In the genomic region with DNA sequence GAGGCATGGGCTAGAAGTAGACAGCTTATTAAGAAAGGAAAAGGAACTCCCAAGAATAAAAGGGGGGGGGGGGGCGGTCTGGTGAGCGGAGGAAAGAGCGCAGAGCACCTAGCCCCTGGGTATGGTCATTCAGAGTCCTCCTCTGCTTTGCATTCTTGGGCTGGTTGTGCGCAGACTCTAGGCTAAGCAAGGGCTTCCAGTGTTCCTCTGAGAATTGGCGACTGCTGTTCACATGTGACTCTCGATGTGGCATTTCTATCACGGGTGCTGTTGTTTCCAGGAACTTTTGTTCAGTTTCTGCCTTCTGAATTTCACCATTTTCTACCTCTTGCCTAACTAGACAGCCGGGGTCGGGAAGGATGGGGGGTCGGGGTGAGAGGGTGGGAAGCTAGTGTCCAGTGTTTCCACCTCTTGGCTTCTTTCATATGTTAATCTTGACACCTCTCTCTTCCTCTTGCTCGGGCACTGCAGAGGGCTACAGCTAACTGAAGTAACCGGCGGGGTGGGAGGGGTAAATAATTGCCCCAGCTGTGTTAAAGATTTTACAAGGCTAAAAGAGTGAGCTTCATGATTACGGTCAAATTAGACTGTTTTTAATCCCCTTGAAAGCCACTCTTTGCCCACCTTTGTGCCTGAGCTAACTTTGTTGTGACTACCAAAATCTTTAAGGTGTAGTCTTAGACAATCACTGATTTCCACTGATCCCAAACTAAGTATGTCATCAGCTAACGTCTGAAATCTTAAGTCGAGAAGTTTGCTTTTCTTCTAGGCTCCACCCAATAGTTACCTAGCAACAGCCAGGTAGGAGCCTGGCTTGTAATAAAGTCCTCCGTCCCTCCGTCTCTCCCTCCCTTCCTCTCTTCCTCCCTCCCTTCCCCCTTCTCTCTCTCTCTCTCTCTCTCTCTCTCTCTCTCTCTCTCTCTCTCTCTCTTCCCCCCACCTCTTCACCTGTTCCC, we compare ENCODE assay signal across 11 mouse cellular contexts.
DNase-seq lines count a peak whose midpoint lies in the region; ATAC-seq and TF ChIP-seq lines count a peak whose summit lies in the region.
"Had no signal": no experiment of that assay in that cellular context is flagged by ENCODE, and none has a peak within 500 bp of the region (broad histone marks: within the 10 kb centered on the region; RNA-seq: fewer than 3 reads in every experiment).

No protein-coding gene starts in this region.

- 0 out of 2 replicates have a peak overlapping the region, but pooled peaks have one; percentile 0 for H3K4me3 ChIP-seq in lung, embryonic 15.5 days
- no peak overlapping the region for H3K4me3 ChIP-seq in forebrain, embryonic 14.5 days (ENCODE audit: low read depth, low read length)
- peak overlapping the region; percentile 4; the same call in 1 of the 2 replicates for H3K4me3 ChIP-seq in limb, embryonic 14.5 days (replicated peaks; ENCODE audit: low read length)
- peak overlapping the region; percentile 5; the same call in 1 of the 2 replicates for H3K4me3 ChIP-seq in stomach, embryonic 16.5 days (replicated peaks; ENCODE audit: low read length)

- H3K9ac ChIP-seq in lung, embryonic 15.5 days = no peak overlapping the region
- no peak overlapping the region for H3K9ac ChIP-seq in forebrain, embryonic 14.5 days (ENCODE audit: low read length)
- H3K9ac ChIP-seq in limb, embryonic 14.5 days (ENCODE audit: low read depth, low read length, severe bottlenecking) = no peak overlapping the region
- no peak overlapping the region for H3K9ac ChIP-seq in stomach, embryonic 16.5 days (ENCODE audit: low read length)

- ATAC-seq in lung, embryonic 15.5 days (ENCODE audit: borderline replicate concordance, extremely low read depth, low FRiP score, low TSS enrichment) = no peak
- ATAC-seq in forebrain, embryonic 14.5 days = peak; percentile 66
- ATAC-seq in limb, embryonic 14.5 days (ENCODE audit: low FRiP score, low read depth) = no peak
- ATAC-seq in stomach, embryonic 16.5 days (ENCODE audit: insufficient read depth, low FRiP score) = no peak
- ATAC-seq: Patski had no signal

- TF ChIP-seq POLR2A in limb, embryonic 14.5 days (IDR thresholded peaks at IDR 0.05; ENCODE audit: borderline replicate concordance, extremely low read depth, insufficient read depth, insufficient read length) = no peak

- H3K4me1 ChIP-seq in lung, embryonic 15.5 days = no peaks in the 10 kb centered on the region
- H3K4me1 ChIP-seq in forebrain, embryonic 14.5 days (ENCODE audit: control insufficient read depth, insufficient read depth, low read length) = peaks cover 17% of the 10 kb centered on the region
- H3K4me1 ChIP-seq in limb, embryonic 14.5 days (ENCODE audit: control insufficient read depth, insufficient read depth, low read length) = 0 out of 2 replicates have a peak, but pooled peaks cover 4% of the 10 kb centered on the region
- 0 out of 2 replicates have a peak, but pooled peaks cover 2% of the 10 kb centered on the region for H3K4me1 ChIP-seq in stomach, embryonic 16.5 days (ENCODE audit: control insufficient read depth, insufficient read depth, low read length)

- peak overlapping the region; percentile 30 for H3K4me2 ChIP-seq in lung, embryonic 15.5 days
- peak overlapping the region; percentile 34 for H3K4me2 ChIP-seq in forebrain, embryonic 14.5 days (ENCODE audit: low read length)
- H3K4me2 ChIP-seq in limb, embryonic 14.5 days (replicated peaks; ENCODE audit: low read depth, low read length, severe bottlenecking) = peak overlapping the region; percentile 28
- H3K4me2 ChIP-seq in stomach, embryonic 16.5 days (ENCODE audit: low read depth, low read length) = peak overlapping the region; percentile 26; the same call in 1 of the 2 replicates

- WGBS in lung, embryonic 15.5 days = 8% methylated on average over 17 of the region's 18 CpGs
- 2% methylated on average over 15 of the region's 18 CpGs for WGBS in forebrain, embryonic 14.5 days
- 9% methylated on average over 16 of the region's 18 CpGs for WGBS in limb, embryonic 14.5 days
- 11% methylated on average over 18 of the region's 18 CpGs for WGBS in stomach, embryonic 16.5 days

- H3K9me3 ChIP-seq in lung, embryonic 15.5 days = no peaks in the 10 kb centered on the region
- H3K9me3 ChIP-seq in forebrain, embryonic 14.5 days (replicated peaks; ENCODE audit: control insufficient read depth, low read length) = no peaks in the 10 kb centered on the region
- H3K9me3 ChIP-seq in limb, embryonic 14.5 days (ENCODE audit: control insufficient read depth, low read length) = no peaks in the 10 kb centered on the region
- H3K9me3 ChIP-seq in stomach, embryonic 16.5 days (replicated peaks; ENCODE audit: control insufficient read depth, low read length) = no peaks in the 10 kb centered on the region

- H3K36me3 ChIP-seq in lung, embryonic 15.5 days = no peaks in the 10 kb centered on the region
- H3K36me3 ChIP-seq in forebrain, embryonic 14.5 days (ENCODE audit: control insufficient read depth, insufficient read depth, low read length) = no peaks in the 10 kb centered on the region
- no peaks in the 10 kb centered on the region for H3K36me3 ChIP-seq in limb, embryonic 14.5 days (ENCODE audit: control insufficient read depth, insufficient read depth, low read length)
- H3K36me3 ChIP-seq in stomach, embryonic 16.5 days (ENCODE audit: control insufficient read depth, insufficient read depth, low read length) = no peaks in the 10 kb centered on the region

- no peak overlapping the region for H3K27ac ChIP-seq in lung, embryonic 15.5 days
- H3K27ac ChIP-seq in forebrain, embryonic 14.5 days (ENCODE audit: low read depth, low read length) = no peak overlapping the region
- H3K27ac ChIP-seq in limb, embryonic 14.5 days (replicated peaks; ENCODE audit: low read depth, low read length) = no peak overlapping the region
- no peak overlapping the region for H3K27ac ChIP-seq in stomach, embryonic 16.5 days (ENCODE audit: low read length)

- H3K27me3 ChIP-seq in lung, embryonic 15.5 days = peaks cover 6% of the 10 kb centered on the region; the same call in 1 of the 2 replicates
- no peaks in the 10 kb centered on the region for H3K27me3 ChIP-seq in forebrain, embryonic 14.5 days (replicated peaks; ENCODE audit: control insufficient read depth, insufficient read depth, low read length)
- no peaks in the 10 kb centered on the region for H3K27me3 ChIP-seq in limb, embryonic 14.5 days (ENCODE audit: control insufficient read depth, insufficient read depth, low read length)
- H3K27me3 ChIP-seq in stomach, embryonic 16.5 days (ENCODE audit: control insufficient read depth, insufficient read depth, low read length) = no peaks in the 10 kb centered on the region
- H3K27me3 ChIP-seq: Patski had no signal

- DNase-seq in lung, postnatal 36 days = no peak
- peak; percentile 56 for DNase-seq in forebrain, embryonic 14.5 days (ENCODE audit: low spot score)
- no peak for DNase-seq in limb, embryonic 14.5 days (ENCODE audit: low spot score)
- no peak for DNase-seq in Muller cell, postnatal 12 days (ENCODE audit: inconsistent ontology term)
- no peak for DNase-seq in cerebellum, adult 11 months
- no peak for DNase-seq in layer of hippocampus, adult 8-10 months (ENCODE audit: low spot score in 2 of 2)
- DNase-seq: cerebellum, adult 18-20 months; lung, postnatal 4 days had no signal
